Mouse (Mus musculus): ENCODE measurements around the gene Tcte3. TPM values are rescaled to one million over a fixed set of nuclear protein-coding genes. Genes with fewer than 3 reads are reported as not detected.
"Not testable (repeated sequence)": the region's sequence is repeated elsewhere in the genome, so short reads cannot be mapped to it uniquely, and the experiment has no call there.

The Tcte3 gene
- total and polyA plus RNA-seq, 3 experiments, result 0.62 to 1.7 TPM; not detected in 1

- H3K27me3 ChIP-seq (ENCODE audit: insufficient read depth, low read length); H3K9me3 ChIP-seq (replicated peaks); H3K4me1 ChIP-seq (ENCODE audit: insufficient read depth, low read depth, low read length); H3K36me3 ChIP-seq (replicated peaks); H3K4me3 ChIP-seq (ENCODE audit: low read depth, low read length); DNase-seq (ENCODE audit: low spot score): not testable (repeated sequence)
- 0 out of 2 replicates have a peak, but pooled peaks have one; percentile 11 for ATAC-seq (ENCODE audit: extremely low read depth, insufficient number of reproducible peaks, low FRiP score, poor library complexity, severe bottlenecking)
These were observed 15.8 kb downstream of the Tcte3 start for GRCm38 (mm10) chr17:15025513-15025912.

- not testable (repeated sequence) for DNase-seq (ENCODE audit: low spot score); H3K4me3 ChIP-seq (ENCODE audit: low read depth, low read length); H3K27me3 ChIP-seq (ENCODE audit: insufficient read depth, low read length); H3K4me1 ChIP-seq (ENCODE audit: insufficient read depth, low read depth, low read length); H3K36me3 ChIP-seq (replicated peaks); H3K9me3 ChIP-seq (replicated peaks)
- ATAC-seq (ENCODE audit: extremely low read depth, insufficient number of reproducible peaks, low FRiP score, poor library complexity, severe bottlenecking), result peak; percentile 54
These were observed 16.6 kb downstream of the Tcte3 start for GRCm38 (mm10) chr17:15024502-15025193.

GRCm38 (mm10) chr17:15023878-15024492 is 17.3 kb downstream of the Tcte3 start:
- not testable (repeated sequence) for H3K4me3 ChIP-seq (ENCODE audit: low read depth, low read length); H3K9me3 ChIP-seq (replicated peaks); H3K36me3 ChIP-seq (replicated peaks); H3K27me3 ChIP-seq (ENCODE audit: insufficient read depth, low read length); ATAC-seq (ENCODE audit: extremely low read depth, insufficient number of reproducible peaks, low FRiP score, poor library complexity, severe bottlenecking); DNase-seq (ENCODE audit: low spot score); H3K4me1 ChIP-seq (ENCODE audit: insufficient read depth, low read depth, low read length)

- H3K4me1 ChIP-seq (ENCODE audit: insufficient read depth, low read depth, low read length); H3K36me3 ChIP-seq (replicated peaks); DNase-seq (ENCODE audit: low spot score); H3K27me3 ChIP-seq (ENCODE audit: insufficient read depth, low read length); H3K9me3 ChIP-seq (replicated peaks): not testable (repeated sequence)
- ATAC-seq (ENCODE audit: extremely low read depth, insufficient number of reproducible peaks, low FRiP score, poor library complexity, severe bottlenecking), result peak; percentile 42
- H3K4me3 ChIP-seq (ENCODE audit: low read depth, low read length), result peak overlapping the region; percentile 42; the same call in 1 of the 2 replicates
These were observed 19.6 kb downstream of the Tcte3 start for GRCm38 (mm10) chr17:15021503-15022220.

- not testable (repeated sequence) for H3K9me3 ChIP-seq (replicated peaks); H3K4me3 ChIP-seq (ENCODE audit: low read depth, low read length); H3K27me3 ChIP-seq (ENCODE audit: insufficient read depth, low read length); DNase-seq (ENCODE audit: low spot score); H3K36me3 ChIP-seq (replicated peaks); H3K4me1 ChIP-seq (ENCODE audit: insufficient read depth, low read depth, low read length)
- ATAC-seq (ENCODE audit: extremely low read depth, insufficient number of reproducible peaks, low FRiP score, poor library complexity, severe bottlenecking), result peak; percentile 82
These were observed 31.4 kb downstream of the Tcte3 start, which contains the start of gene Gm3435 for GRCm38 (mm10) chr17:15009706-15010413. TSS of gene Gm3435 (plus strand) at chr17:15010176.

GRCm38 (mm10) chr17:15009088-15009487 is 32.2 kb downstream of the Tcte3 start:
- H3K27me3 ChIP-seq (ENCODE audit: insufficient read depth, low read length), result not testable (repeated sequence)

GRCm38 (mm10) chr17:15000047-15000446 is 41.2 kb downstream of the Tcte3 start:
- not testable (repeated sequence) for H3K4me3 ChIP-seq (ENCODE audit: low read depth, low read length); DNase-seq (ENCODE audit: low spot score); H3K27me3 ChIP-seq (ENCODE audit: insufficient read depth, low read length); H3K36me3 ChIP-seq (replicated peaks); H3K4me1 ChIP-seq (ENCODE audit: insufficient read depth, low read depth, low read length); H3K9me3 ChIP-seq (replicated peaks)
- peak; percentile 79 for ATAC-seq (ENCODE audit: extremely low read depth, insufficient number of reproducible peaks, low FRiP score, poor library complexity, severe bottlenecking)

More at GRCm38 (mm10) chr17:15009088-15009487, 32.2 kb downstream of the Tcte3 start:
- H3K4me3 ChIP-seq (ENCODE audit: low read depth, low read length); H3K9me3 ChIP-seq (replicated peaks); H3K4me1 ChIP-seq (ENCODE audit: insufficient read depth, low read depth, low read length); H3K36me3 ChIP-seq (replicated peaks); DNase-seq (ENCODE audit: low spot score): not testable (repeated sequence)
- ATAC-seq (ENCODE audit: extremely low read depth, insufficient number of reproducible peaks, low FRiP score, poor library complexity, severe bottlenecking), result peak; percentile 54

- not testable (repeated sequence) for H3K27me3 ChIP-seq (ENCODE audit: insufficient read depth, low read length); H3K4me3 ChIP-seq (ENCODE audit: low read depth, low read length); H3K9me3 ChIP-seq (replicated peaks); H3K4me1 ChIP-seq (ENCODE audit: insufficient read depth, low read depth, low read length); H3K36me3 ChIP-seq (replicated peaks); DNase-seq (ENCODE audit: low spot score)
- peak; percentile 11; the same call in 1 of the 2 replicates for ATAC-seq (ENCODE audit: extremely low read depth, insufficient number of reproducible peaks, low FRiP score, poor library complexity, severe bottlenecking)
These were observed 47.1 kb downstream of the Tcte3 start for GRCm38 (mm10) chr17:14994140-14994539.

GRCm38 (mm10) chr17:14993139-14993832 is 48.0 kb downstream of the Tcte3 start:
- not testable (repeated sequence) for H3K36me3 ChIP-seq (replicated peaks); H3K4me1 ChIP-seq (ENCODE audit: insufficient read depth, low read depth, low read length)
- peak; percentile 47 for ATAC-seq (ENCODE audit: extremely low read depth, insufficient number of reproducible peaks, low FRiP score, poor library complexity, severe bottlenecking)

GRCm38 (mm10) chr17:14992522-14993138 is 48.7 kb downstream of the Tcte3 start:
- ATAC-seq (ENCODE audit: extremely low read depth, insufficient number of reproducible peaks, low FRiP score, poor library complexity, severe bottlenecking); H3K36me3 ChIP-seq (replicated peaks); DNase-seq (ENCODE audit: low spot score); H3K4me1 ChIP-seq (ENCODE audit: insufficient read depth, low read depth, low read length); H3K4me3 ChIP-seq (ENCODE audit: low read depth, low read length); H3K9me3 ChIP-seq (replicated peaks); H3K27me3 ChIP-seq (ENCODE audit: insufficient read depth, low read length): not testable (repeated sequence)

More at GRCm38 (mm10) chr17:14993139-14993832, 48.0 kb downstream of the Tcte3 start:
- H3K27me3 ChIP-seq (ENCODE audit: insufficient read depth, low read length); H3K9me3 ChIP-seq (replicated peaks); H3K4me3 ChIP-seq (ENCODE audit: low read depth, low read length); DNase-seq (ENCODE audit: low spot score): not testable (repeated sequence)

Data from G1E (cell line).